Mouse (Mus musculus) limb, embryonic 14.5 days (tissue): ENCODE data around the gene Ap5b1. TPM values are rescaled to one million over a fixed set of nuclear protein-coding genes. Genes with fewer than 3 reads are reported as not detected.

Experiments
- ATAC-seq: fragments of 200-750 bp; cut with Nextera tagmentation; 2 replicates; pipeline ENCODE4 v1.8.0; 2017; ENCODE audit warnings: low read depth, moderate number of reproducible peaks, moderate TSS enrichment; ENCODE audit not compliant: low FRiP score
- DNase-seq: peaks from one replicate; pipeline ENCODE4 v3.0.0-alpha.2; 2015; ENCODE audit warnings: low spot score
- H3K27ac ChIP-seq: fragments of 300-500 bp; sonication (generic); replicated peaks from 2 replicates; pipeline ENCODE4 v1.5.1; 2014; ENCODE audit warnings: low read depth, mild to moderate bottlenecking, low read length, moderate library complexity, mixed read lengths
- H3K27me3 ChIP-seq: fragments of 300-500 bp; sonication (generic); 2 replicates; pipeline ENCODE4 v1.6.1; 2014; ENCODE audit warnings: low read length, mixed read lengths; ENCODE audit not compliant: control insufficient read depth, insufficient read depth
- H3K36me3 ChIP-seq: fragments of 300-500 bp; sonication (generic); 2 replicates; pipeline ENCODE4 v1.6.1; 2014; ENCODE audit warnings: mild to moderate bottlenecking, low read length, moderate library complexity, mixed read lengths; ENCODE audit not compliant: control insufficient read depth, insufficient read depth
- H3K4me1 ChIP-seq: fragments of 300-500 bp; sonication (generic); 2 replicates; pipeline ENCODE4 v1.6.1; 2014; ENCODE audit warnings: antibody characterized with exemption, low read length, mixed read lengths; ENCODE audit not compliant: control insufficient read depth, insufficient read depth
- H3K4me2 ChIP-seq: fragments of 300-500 bp; sonication (generic); replicated peaks from 2 replicates; pipeline ENCODE4 v1.6.1; 2014; ENCODE audit warnings: low read depth, mild to moderate bottlenecking, low read length, moderate library complexity; ENCODE audit not compliant: severe bottlenecking
- H3K4me3 ChIP-seq: fragments of 300-500 bp; sonication (generic); replicated peaks from 2 replicates; pipeline ENCODE4 v1.5.1; 2014; ENCODE audit warnings: low read length
- H3K9ac ChIP-seq: fragments of 300-500 bp; sonication (generic); 2 replicates; pipeline ENCODE4 v1.6.1; 2014; ENCODE audit warnings: mild to moderate bottlenecking, low read depth, low read length, moderate library complexity; ENCODE audit not compliant: severe bottlenecking
- H3K9me3 ChIP-seq: fragments of 300-500 bp; sonication (generic); 2 replicates; pipeline ENCODE4 v1.6.1; 2016; ENCODE audit warnings: low read length; ENCODE audit not compliant: control insufficient read depth
- POLR2A ChIP-seq: fragments of 200-500 bp; IDR thresholded peaks from 2 replicates; pipeline ENCODE4 v1.8.0; 2012; ENCODE audit warnings: inconsistent platforms, mild to moderate bottlenecking, moderate library complexity, borderline replicate concordance; ENCODE audit not compliant: insufficient read depth, insufficient read length; ENCODE audit errors: extremely low read depth
- WGBS: fragments of 180-500 bp; shearing (Covaris S2); extraction: QIAGEN DNeasy Blood & Tissue Kit; methylation state at CpG from one replicate; pipeline ENCODE4 v1.1.7; 2014; 5-methylcytosine and 5-hydroxymethylcytosine counted together
- polyA plus RNA-seq, 2 experiments: library from polyadenylated mRNA; depleted of rRNA in 1 of 2; stranded (reverse) in 1 of 2; unstranded in 1 of 2; fragments of >200 nt; fragmentation: Nextera tagmentation in 1 of 2; extraction: Ambion mirVana in 1 of 2; gene quantifications; 2 replicates each; pipeline versions ENCODE4 v1.2.1 to v1.2.3; 2012 to 2014

Gene Ap5b1
- polyA plus RNA-seq, 2 experiments = 2.6 to 3.1 TPM

DNA sequence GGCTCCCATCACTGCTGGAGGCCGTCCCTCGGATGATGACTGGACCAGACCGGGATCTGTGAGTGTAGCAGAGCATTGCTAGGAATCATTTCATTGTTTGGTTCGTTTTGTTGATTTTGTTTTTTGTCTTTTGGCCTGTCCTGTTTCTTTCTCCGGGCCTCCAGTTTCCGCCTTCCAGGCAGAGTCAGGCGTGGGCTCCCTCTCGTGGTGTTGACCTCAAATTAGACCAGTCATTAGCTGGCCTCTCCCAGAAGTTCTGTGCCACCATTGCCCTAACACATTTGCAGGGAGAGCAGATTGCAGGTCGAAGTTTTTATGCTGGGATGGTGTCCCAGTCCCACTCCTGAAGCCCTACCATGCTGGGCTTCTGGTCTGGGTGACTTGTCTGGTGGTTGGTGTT, 21.3 kb downstream of the Ap5b1 start:
- WGBS = 72% methylated on average over 9 of the region's 9 CpGs
- Histone ChIP-seq H3K4me1 (no peaks in the 10 kb centered on the region), H3K4me3 (no peak overlapping the region), H3K4me2 (no peak overlapping the region), H3K36me3 (no peaks in the 10 kb centered on the region), H3K9ac (no peak overlapping the region), H3K9me3 (no peaks in the 10 kb centered on the region), H3K27me3 (no peaks in the 10 kb centered on the region), H3K27ac (no peak overlapping the region)
- TF ChIP-seq POLR2A = no peak
- ATAC-seq (no peak), DNase-seq (no peak)

DNA sequence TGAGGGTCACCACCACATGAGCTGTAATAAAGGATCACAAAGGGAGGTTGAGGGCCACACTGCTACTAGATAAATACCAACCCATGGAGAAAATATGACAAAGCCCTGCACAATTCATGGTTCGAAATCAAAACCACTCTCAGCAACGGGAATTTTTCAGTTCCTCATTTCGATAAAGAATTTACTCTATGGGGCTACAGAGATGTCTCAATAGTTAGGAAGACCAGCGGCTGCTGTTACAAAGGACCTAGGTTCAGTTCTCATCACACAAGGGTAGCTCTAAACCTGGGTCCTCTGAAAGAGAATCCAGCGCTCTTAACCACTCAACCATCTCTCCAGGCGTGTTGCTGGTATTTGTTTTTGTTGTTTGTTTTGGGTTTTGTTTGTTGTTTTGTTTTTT, 24.1 kb downstream of the Ap5b1 start:
- DNase-seq (no peak), ATAC-seq (no peak)
- WGBS = 90% methylated on average over 6 of the region's 6 CpGs
- no peak for TF ChIP-seq POLR2A
- no peak overlapping the region for H3K27ac ChIP-seq
- H3K4me2 ChIP-seq = no peak overlapping the region
- no peaks in the 10 kb centered on the region for H3K9me3 ChIP-seq
- no peak overlapping the region for H3K9ac ChIP-seq
- H3K36me3 ChIP-seq = no peaks in the 10 kb centered on the region
- no peaks in the 10 kb centered on the region for H3K27me3 ChIP-seq
- no peak overlapping the region for H3K4me3 ChIP-seq
- H3K4me1 ChIP-seq = no peaks in the 10 kb centered on the region

DNA sequence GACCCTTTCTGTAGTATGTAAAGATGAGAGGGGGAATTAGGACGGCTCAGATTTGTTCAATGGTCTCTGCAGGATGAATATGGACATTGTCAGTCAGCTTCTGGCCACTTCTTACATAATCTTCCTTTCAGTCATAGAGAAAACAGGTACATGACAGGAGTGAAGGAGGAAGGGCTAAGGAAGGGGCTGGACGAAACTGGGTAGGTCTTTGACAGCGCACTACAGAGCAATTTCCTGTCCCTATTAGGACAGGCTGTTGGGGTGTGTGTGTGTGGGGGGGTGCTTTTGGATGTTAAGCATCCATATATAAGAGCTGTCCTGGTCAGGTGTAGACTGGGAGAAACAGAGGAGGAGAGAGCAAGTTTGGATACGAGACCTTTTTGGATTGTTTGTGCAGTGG, 31.4 kb downstream of the Ap5b1 start:
- no peaks in the 10 kb centered on the region for H3K27me3 ChIP-seq
- ATAC-seq (no peak), DNase-seq (no peak)
- H3K9ac ChIP-seq = no peak overlapping the region
- H3K36me3 ChIP-seq = peaks cover 13% of the 10 kb centered on the region
- no peak for TF ChIP-seq POLR2A
- 75% methylated on average over 4 of the region's 4 CpGs for WGBS
- H3K4me2 ChIP-seq = no peak overlapping the region
- no peaks in the 10 kb centered on the region for H3K9me3 ChIP-seq
- peaks cover 10% of the 10 kb centered on the region for H3K4me1 ChIP-seq
- no peak overlapping the region for H3K27ac ChIP-seq
- H3K4me3 ChIP-seq = no peak overlapping the region

DNA sequence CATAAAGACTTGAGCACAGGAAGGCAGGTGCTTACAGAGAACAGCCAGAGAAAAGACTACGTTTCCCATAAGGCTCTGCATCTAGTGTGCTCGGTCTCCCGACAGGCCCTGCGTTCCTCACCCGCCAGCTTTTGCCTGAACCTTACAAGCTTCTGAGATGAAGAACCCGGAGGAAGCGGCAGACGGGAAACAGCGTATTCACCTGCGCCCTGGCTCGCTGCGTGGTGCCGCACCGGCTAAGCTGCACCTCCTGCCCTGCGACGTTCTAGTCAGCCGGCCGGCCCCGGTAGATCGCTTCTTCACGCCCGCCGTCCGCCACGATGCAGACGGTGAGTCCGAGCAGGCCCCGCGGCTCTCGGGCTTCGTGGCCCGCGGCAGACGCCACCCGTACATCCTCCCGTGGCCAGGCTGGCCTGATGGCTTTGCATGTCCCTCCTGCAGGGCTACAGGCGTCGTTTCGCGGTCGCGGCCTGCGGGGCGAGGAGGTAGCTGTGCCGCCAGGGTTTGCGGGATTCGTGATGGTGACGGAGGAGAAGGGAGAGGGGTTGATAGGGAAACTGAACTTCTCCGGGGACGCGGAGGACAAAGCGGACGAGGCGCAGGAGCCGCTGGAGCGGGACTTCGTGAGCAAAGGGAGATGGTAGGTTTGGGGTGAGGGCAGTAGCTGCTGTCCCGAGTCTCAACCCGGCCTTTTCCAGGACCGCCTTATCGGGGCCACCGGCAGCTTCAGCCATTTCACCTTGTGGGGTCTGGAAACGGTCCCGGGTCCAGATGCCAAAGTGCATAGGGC, 34.1 kb downstream of the Ap5b1 start, which contains the start of gene Rnaseh2c:
Gene Rnaseh2c, plus strand, starts transcription at position 122 of the 790 bp plus-strand sequence.
- Histone ChIP-seq H3K36me3 (peaks cover 41% of the 10 kb centered on the region), H3K9me3 (no peaks in the 10 kb centered on the region), H3K4me2 (peak within 1 kb of the TSS; percentile 85), H3K9ac (peak within 1 kb of the TSS; percentile 89), H3K27me3 (no peaks in the 10 kb centered on the region), H3K4me1 (peaks cover 10% of the 10 kb centered on the region), H3K4me3 (peak within 1 kb of the TSS; percentile 90), H3K27ac (peak within 1 kb of the TSS; percentile 79)
- peak; percentile 61; the same call in 1 of the 2 replicates for TF ChIP-seq POLR2A
- DNase-seq (peak; percentile 87), ATAC-seq (peak; percentile 89)
- under 1% methylated on average over 56 of the region's 64 CpGs for WGBS

DNA sequence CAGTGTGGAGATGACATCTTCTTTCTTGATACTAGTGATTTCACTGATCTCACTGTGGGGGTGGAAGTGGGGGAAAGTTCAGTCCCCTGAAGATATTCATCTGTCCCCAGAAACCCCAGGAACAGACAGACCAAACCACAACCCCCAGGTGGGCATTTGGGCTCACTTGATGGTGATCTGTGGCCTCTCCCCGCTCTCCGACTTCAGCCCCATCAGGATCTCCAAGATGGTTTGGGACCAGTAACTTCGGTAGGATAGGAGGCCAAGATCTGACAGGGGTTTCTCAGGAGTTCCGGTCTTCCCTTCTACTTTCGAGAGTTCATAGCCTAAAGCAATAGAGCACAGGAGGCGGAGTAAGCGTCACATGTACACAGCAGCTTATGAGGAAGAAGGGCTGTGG, 35.8 kb downstream of the Ap5b1 start:
- Histone ChIP-seq H3K27ac (no peak overlapping the region), H3K36me3 (peaks cover 58% of the 10 kb centered on the region), H3K27me3 (no peaks in the 10 kb centered on the region), H3K4me3 (no peak overlapping the region; the same call in 1 of the 2 replicates), H3K4me1 (peaks cover 12% of the 10 kb centered on the region), H3K9me3 (no peaks in the 10 kb centered on the region), H3K4me2 (no peak overlapping the region), H3K9ac (no peak overlapping the region)
- 85% methylated on average over 7 of the region's 7 CpGs for WGBS
- TF ChIP-seq POLR2A = no peak
- DNase-seq = no peak
- ATAC-seq = no peak
